Mouse (Mus musculus): ENCODE data around the gene Rps4x. TPM values are rescaled to one million over a fixed set of nuclear protein-coding genes. Genes with fewer than 3 reads are reported as not detected.

Gene Rps4x
- polyA plus RNA-seq, 1 experiment from 2014 or later: 633 TPM

DNA sequence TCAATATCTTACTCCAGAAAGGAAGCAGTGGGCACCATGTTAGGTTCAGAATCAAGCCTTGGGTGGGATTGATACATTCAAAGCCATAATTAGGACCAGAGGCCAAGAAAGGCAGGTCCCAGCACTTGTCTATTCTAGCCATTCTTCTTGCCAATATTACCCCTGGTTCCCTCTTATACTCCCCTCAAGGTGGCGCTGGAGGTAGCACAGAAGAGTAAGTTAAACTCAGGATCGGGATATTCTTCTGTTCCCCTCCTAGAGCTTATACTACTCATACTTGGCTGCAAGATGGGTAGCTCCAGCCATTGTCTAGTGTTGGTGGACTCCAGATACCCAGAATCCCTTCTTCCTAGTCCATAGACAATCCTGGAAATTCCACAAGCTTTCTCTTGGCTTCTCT lies 26.1 kb downstream of the Rps4x start:
- H3K4me3 ChIP-seq (ENCODE audit: inconsistent target): no peak overlapping the region
- H3K79me2 ChIP-seq (ENCODE audit: inconsistent target): no peaks in the 10 kb centered on the region
- no peak overlapping the region for H3K27ac ChIP-seq
- WGBS (ENCODE audit: missing documents): 39% methylated on average over 2 of the region's 2 CpGs
- H3K36me3 ChIP-seq (ENCODE audit: inconsistent target): no peaks in the 10 kb centered on the region

DNA sequence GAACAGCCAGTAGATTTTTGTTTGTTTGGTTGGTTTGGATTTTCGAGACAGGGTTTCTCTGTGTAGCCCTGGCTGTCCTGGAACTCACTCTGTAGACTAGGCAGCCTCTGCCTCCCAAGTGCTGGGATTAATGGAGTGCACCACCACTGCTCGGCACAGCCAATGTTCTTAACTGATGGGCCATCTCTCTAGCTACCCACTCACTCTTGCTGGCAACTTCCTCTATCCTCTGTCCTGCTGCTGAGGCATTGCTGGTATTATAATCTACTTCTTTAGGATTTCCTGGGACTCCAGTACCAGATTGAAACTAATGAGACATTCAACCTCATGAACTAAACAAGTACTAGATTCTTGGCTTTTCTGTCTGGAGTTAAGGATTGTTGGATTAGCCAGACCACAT lies 28.7 kb downstream of the Rps4x start:
- H3K36me3 ChIP-seq (ENCODE audit: inconsistent target): no peaks in the 10 kb centered on the region
- H3K4me3 ChIP-seq (ENCODE audit: inconsistent target): no peak overlapping the region
- no peak overlapping the region for H3K27ac ChIP-seq
- 86% methylated on average over 2 of the region's 2 CpGs for WGBS (ENCODE audit: missing documents)
- H3K79me2 ChIP-seq (ENCODE audit: inconsistent target): peaks cover 12% of the 10 kb centered on the region

DNA sequence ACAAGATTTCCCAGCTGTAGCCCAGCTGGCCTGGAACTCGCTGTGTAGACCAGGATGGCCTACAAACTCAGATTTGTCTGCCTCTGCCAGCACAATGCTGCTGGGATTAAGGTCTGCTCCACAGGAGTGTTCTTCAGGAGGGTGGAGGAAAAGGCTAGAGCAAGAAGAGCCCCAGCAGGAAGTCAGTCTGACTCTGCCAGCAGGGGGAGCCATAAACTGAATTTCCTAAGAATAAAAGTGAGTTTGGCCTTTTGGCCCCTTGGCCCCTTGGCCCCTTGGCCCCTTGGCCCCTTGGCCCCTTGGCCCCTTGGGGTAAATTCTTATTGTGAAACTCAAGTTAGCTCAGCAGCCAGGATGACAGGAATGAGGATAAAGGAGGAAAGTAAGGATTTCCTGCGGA lies 29.4 kb downstream of the Rps4x start:
- WGBS (ENCODE audit: missing documents): 81% methylated on average over 2 of the region's 2 CpGs
- Histone ChIP-seq H3K36me3 (ENCODE audit: inconsistent target) (no peaks in the 10 kb centered on the region), H3K27ac (no peak overlapping the region), H3K79me2 (ENCODE audit: inconsistent target) (peaks cover 19% of the 10 kb centered on the region), H3K4me3 (ENCODE audit: inconsistent target) (no peak overlapping the region)

DNA sequence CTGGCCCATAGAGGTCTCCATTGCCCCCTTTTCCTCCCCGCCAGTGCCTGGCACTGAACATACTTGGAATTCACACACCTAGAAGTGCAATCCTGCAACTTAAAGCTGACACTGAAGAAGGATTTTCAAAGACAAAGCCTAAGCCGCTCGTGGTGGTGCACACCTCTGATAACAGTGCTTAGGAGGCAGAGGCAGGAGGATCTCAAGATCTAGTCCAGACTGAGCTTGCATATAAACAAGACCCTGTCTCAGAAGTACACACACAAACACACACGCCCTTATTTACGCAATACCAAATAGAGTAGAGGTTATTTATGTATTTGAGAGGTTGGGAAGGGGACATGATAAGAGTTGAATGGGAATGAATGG lies 31.8 kb downstream of the Rps4x start:
- Histone ChIP-seq H3K79me2 (ENCODE audit: inconsistent target) (peaks cover 43% of the 10 kb centered on the region), H3K27ac (peak overlapping the region; percentile 37; the same call in 1 of the 2 replicates), H3K4me3 (ENCODE audit: inconsistent target) (no peak overlapping the region; the same call in 1 of the 2 replicates), H3K36me3 (ENCODE audit: inconsistent target) (no peaks in the 10 kb centered on the region)
- WGBS (ENCODE audit: missing documents): 53% methylated on average over 5 of the region's 5 CpGs

DNA sequence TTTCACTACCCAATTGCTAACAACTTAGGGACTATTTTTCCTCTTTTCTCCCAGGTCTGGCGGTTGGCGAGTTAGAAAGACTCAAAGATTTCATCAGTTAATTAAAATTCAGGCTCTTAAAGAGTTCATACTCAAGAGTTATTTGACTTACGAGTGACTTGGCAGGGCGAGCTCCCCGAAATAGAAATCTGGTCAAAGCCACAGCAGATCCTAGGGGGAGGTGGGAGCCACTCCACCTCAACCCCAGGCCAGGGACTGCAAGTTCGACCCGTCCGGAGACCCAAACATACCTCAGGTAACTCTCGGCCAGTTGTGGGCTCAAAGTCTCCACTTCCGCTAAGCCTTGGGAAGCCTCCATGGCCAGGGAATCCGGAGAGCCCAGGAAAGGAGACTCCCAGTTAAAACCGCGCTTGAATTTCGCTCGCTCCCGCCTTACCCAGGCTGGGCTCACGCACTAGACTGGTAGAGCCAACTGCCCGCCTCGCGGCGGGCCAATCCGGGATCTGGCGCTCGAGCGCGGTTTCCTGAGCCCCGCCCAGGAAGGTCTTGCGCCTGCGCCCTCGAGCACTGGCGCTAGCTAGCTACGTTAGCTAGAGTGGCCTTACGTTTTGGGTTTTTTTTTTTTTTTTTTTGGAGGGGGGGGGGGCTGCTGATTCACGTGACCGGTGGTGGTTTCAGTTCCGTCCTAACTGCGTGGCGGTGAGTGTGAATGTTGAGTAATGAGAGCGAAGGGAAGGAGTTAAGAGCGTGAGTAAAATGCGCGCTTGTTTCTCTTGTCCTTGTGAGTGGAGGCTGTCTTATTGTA lies 32.4 kb downstream of the Rps4x start, which contains the start of gene Ercc6l:
Ercc6l (minus strand) TSS at position 474 of the 805 bp plus-strand sequence.
- Histone ChIP-seq H3K36me3 (ENCODE audit: inconsistent target) (no peaks in the 10 kb centered on the region), H3K4me3 (ENCODE audit: inconsistent target) (peak within 1 kb of the TSS; percentile 61), H3K27ac (peak within 1 kb of the TSS; percentile 54), H3K79me2 (ENCODE audit: inconsistent target) (peaks cover 49% of the 10 kb centered on the region)
- 17% methylated on average over 26 of the region's 42 CpGs for WGBS (ENCODE audit: missing documents)

GRCm38 (mm10) chrX:102141157-102141556 lies 48.0 kb downstream of the Rps4x start:
- no peaks in the 10 kb centered on the region for H3K36me3 ChIP-seq (ENCODE audit: inconsistent target)
- no peak overlapping the region for H3K27ac ChIP-seq
- WGBS (ENCODE audit: missing documents): 72% methylated on average over 1 of the region's 1 CpGs
- H3K4me3 ChIP-seq (ENCODE audit: inconsistent target): no peak overlapping the region
- H3K79me2 ChIP-seq (ENCODE audit: inconsistent target): no peaks in the 10 kb centered on the region

Other genes starting within 250 kb of the Rps4x start
- gene Rtl5, start 118.1 kb downstream of the Rps4x start, polyA plus RNA-seq (2018): 7.6 to 21.8 TPM (median 8.2 TPM) in 3 replicates
- gene Pin4, start 69.9 kb downstream of the Rps4x start, polyA plus RNA-seq (2018): 109 to 182 TPM (median 119 TPM) in 3 replicates
- 1.3 to 5.2 TPM (median 3.0 TPM) in 3 replicates for gene Ercc6l, start 32.3 kb downstream of the Rps4x start, polyA plus RNA-seq (2018)
- gene Cited1, start 62.8 kb upstream of the Rps4x start, polyA plus RNA-seq (2018): not detected in 3 replicates